Mouse (Mus musculus): ENCODE measurements around the gene Ablim1.
A peak's percentile ranks its signal among the peaks of the same experiment; 100 is the strongest.

Gene Ablim1

DNA sequence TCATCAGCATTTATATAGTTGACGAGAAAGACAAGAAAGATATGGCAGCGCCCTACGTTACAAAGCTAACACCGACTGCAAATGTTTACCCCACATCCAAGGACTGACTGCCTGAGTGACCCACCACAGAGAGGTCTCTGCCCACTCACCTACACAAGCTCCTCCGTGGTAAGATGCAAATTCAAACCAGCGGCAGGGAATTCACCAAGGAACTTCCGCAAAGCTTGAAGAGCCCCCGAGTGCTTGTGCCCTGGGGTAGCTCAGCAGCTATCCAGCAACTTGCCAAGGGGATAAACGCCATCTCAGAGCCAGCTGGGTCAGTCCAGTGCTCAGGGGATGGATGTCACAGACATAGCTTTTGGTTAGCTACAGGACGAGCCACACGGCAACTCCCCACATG lies 95.0 kb downstream of the Ablim1 start:
- no peak for DNase-seq (ENCODE audit: low spot score)

DNA sequence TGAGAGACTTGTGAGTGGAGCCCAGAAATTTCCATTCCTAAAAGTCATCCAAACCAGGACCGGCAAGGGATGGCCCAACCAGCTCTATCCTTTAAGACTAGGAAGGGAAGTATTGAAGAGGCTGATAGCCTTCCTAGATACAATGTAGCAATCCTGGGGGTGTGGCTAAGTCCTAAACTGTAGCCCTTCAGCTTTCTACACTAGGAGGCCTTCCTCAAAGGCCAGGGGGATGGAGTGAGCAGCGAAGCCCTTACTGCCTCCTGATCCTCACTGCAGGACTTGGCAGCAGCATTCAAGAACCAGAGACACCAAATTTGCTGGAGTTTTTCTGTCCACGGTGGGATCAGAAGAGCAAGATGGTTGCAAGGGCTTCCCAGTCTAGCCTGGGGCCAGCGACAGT lies 97.6 kb downstream of the Ablim1 start:
- DNase-seq (ENCODE audit: low spot score) = no peak

DNA sequence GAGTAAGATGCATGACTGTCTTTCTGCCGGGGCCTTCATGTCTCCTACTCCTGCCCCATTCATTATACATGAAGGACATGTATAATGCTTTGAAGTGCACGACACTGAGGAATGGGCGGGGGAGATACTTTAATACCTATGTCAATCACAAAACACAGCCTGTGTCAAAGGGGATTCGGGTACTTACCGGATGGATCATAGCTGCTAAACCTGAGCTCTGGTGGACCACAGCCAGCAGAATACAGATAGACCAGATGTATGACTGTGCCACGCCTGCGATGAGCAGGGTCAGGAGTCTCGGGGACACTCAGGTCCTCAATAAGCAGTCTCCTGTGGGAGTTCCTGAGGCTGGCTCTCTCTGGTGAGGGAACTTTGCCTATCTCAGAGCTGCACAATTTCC lies 99.2 kb downstream of the Ablim1 start:
- DNase-seq (ENCODE audit: low spot score) = no peak

DNA sequence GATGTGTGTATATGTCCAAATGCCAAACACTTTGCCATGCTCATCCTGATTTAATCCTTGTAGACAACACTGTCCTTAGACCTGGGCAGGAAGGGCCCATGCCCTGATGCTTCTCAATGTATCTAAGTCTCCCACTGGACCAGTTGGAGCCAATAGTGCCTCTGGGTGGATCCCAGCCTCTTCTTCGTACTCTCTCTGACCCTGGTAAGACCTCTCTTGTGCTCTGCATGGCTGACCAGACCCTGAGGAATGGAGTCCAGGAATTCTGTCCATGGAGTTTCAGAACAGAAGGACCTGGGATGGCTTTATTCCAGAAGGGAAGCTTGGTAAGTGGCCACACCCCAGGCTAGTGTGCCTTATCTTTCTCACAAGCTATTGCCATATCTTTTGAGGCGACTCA lies 102.3 kb downstream of the Ablim1 start:
- no peak for DNase-seq (ENCODE audit: low spot score)

DNA sequence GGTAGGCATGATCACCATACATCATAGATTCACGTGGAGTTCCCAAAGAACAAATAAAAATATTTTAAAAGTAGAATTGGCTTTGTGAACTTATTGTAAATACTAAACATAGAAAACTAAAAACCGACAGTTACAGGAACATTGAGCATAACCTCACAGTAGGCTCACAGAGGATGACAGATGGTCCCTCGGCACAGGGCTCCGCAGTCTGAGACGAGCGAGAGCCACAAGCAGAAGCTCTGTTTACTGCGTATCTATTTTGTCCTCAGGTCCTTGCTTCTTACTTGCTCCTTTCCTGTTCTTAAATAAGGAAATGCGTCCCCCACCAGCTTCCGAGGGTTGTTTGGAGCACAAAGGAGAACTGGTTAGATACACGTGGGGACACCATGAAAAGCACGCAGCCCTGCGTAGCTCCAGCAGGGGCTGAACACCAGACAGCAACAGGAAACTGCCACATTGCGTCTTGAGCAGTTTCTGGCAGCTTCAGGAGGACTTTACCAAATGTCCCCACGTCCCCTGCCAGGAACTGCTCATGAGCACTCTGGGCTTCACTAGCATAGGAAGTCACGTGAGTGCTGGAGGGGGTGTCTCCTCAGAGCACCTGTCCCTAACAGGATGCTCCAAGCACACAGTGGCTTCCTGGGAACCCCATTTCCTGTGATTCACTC lies 103.1 kb downstream of the Ablim1 start:
- DNase-seq (ENCODE audit: low spot score) = no peak

DNA sequence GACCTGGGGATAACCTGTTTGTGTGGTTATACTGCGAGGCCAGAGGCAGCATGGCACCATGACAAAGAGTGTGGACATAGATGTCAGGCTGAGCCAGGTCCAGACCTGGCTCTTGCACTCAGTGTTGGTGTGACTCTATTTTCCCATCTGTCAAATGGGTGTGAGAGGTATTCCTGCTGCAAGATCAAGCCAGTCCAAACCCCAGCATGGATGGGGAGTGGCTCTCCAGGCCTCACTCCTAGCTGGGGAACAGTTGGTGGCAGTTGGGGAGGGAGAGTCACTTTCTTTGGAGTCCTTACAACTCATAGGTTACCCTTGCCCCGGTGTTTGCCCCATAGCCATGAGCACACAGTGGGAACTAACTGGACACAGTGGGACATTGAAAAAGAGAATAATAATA lies 103.8 kb downstream of the Ablim1 start:
- DNase-seq (ENCODE audit: low spot score) = no peak

DNA sequence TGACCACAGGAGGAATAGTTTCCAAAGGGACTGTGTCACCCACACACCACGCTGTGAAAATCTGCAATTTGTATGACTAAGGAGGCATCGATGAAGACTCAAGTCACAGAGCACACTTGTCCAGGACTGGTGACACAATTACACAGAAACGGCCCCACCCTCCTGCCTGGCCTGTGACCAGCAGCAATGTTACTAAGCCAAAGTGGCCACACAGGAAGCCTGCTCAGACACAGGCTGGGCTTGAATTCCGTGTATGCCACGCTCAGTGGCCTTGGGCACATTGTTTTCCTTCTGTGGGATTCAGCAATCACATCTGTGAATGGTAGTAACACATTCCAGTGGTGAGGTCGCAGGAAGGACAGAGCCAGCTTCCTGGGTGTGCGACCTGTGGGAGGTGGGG lies 110.6 kb downstream of the Ablim1 start:
- no peak for DNase-seq (ENCODE audit: low spot score)

DNA sequence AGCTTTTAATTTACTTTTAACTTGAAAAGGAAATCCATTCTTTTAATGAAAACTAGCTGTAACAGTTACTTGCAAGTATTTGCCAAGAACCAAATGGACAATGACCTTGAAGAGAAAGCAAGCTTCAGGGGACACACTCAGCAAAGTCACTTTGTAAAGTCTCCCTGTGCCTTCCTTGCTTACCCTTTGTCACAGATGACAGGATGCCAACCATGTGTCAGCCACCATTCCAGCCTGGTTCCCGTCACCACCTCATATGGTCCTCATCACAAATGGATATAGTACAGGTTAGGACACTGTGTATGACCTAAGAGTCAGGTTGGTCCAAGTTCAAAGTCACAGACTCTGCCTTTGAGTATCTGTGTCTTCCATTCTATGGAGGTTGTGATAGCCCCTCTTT lies 112.2 kb downstream of the Ablim1 start:
- DNase-seq (ENCODE audit: low spot score) = no peak

DNA sequence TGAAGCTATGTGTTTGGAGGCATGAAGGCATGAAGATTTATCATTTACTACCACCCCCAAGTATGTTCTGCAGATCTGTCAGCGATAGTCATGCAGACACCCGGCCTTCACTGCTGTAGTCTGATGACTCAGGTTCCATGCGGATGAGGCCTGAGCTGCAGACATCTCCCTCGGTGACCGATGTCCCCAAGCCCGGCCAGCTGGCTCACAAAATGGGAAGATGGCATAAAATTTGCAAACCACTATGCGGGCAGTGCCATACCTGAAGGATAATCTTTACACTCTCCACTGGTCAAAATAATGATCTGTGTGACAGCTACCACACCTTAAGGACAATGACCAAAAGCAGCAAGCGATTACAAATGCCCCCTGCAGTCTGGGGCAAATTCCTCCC lies 113.6 kb downstream of the Ablim1 start:
- DNase-seq (ENCODE audit: low spot score) = no peak

DNA sequence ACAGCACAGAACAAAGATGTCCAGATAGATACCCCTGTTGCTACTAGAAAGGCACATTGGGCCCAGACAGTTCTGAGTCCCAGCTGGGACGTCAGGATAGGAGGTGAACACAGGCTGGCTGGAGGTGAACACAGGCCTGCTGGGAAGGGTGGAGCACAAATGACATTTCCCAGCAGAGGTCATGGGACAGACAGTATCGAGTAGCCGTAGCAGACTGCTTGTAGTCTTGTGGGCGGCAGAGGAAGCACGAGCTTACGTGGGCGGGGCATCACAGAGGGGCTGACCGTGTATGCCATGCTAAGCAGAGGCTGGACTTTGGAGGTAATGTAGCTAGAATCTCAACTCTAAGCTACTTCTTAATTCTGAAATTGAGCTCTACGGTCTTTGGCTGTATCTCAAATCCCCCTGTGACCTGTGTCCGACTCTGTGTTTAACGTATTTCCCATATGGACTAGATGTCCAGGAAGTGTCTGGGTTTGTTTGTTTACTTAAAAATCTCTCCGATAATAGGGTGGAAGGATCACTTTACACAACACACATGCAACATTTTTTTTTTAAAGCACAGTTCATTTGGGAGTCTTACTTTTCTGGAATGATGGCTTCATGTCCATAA lies 114.1 kb downstream of the Ablim1 start:
- no peak for DNase-seq (ENCODE audit: low spot score)

DNA sequence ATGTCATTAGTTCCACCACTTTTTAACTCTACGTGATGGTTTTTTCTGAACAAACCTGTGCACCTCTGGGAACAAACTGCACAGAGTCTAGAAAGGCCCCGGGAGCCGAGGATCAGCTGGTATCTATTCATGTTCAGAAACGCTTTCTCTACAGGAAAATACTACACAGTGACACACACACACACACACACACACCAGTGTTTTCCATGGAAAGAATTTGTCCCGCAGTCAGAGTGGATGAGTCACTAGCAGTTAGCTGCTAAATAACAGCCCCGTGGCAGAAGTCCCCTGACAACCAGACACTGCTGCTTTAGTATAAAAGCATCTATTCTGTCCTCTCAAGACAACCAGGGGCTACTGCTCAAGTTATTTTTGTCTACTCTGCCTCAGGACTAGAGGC lies 115.4 kb downstream of the Ablim1 start:
- DNase-seq (ENCODE audit: low spot score) = no peak

DNA sequence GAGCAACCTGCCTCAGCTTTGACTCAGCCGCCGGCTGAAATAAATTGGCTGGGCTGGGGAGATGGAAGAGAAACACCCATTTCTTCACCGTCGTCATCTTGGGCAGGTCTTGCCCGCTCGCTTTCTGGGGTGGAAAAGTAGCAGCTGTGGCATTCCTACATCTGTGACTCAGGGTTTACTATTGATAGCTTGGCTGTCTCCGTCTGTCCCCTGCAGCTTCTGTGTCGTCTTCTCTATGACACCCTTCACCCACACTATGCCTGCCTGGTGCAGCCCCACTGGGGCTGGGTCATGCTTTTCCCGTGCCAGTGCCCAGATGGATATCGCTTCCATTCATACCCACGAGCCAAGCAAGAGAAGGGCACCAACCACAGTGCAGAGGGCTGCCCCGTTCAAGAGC lies 116.2 kb downstream of the Ablim1 start:
- no peak for DNase-seq (ENCODE audit: low spot score)

DNA sequence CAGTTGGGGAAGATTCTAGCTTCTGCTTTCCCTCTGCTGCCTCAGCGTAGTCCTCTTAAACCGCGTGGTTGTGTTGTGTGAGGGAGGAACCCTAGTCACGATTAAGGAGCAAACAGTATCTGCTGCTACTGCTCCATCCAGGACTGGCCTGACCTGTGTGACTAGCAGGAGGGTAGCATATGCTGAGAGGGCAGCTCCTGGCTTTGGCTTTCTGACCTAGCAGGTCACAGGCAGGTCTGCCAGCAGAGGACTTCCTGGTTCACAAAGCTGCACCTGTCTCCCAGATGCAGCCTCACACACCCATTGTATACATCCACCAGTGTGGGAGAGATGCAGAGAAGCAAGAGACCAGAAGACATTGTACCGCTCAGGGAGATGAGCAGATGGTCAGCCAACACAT lies 116.7 kb downstream of the Ablim1 start:
- DNase-seq (ENCODE audit: low spot score) = no peak

DNA sequence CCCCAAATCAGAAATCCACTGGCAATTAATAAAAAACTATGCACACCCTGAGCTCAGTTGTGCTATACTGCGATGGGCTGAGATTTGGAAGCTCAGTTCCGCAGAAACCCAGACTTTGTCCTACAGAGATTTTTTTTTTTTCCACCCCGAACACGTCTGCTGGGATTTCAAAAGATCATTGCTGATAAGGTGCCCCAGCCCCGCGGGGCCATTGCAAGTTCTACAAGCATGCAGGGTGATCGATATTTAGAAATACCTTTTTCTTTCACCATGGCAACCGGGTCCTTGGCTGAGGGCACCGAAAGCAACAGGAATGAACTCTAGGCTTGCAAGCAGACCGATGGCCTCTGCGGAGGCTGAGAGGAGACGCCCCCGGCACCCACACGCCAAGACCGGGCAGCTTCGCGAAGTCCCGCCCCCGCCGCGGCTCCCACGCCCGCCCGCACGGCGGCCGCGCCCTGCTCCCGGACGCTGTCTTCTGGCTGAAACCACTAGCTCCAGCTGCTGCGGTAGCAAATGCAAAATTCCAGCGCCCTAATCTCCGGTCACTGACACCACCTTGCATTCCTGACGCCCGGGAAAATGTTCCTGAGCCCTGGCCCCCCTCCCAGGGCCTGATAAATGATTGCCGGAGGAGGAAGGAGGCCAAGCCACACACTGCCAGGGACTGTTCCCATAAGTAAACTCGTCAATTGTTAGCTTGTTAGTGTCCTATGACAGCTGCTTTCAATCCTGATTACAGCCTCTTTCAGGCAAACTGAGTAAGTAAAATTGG lies 117.5 kb downstream of the Ablim1 start:
- peak; percentile 48 for DNase-seq (ENCODE audit: low spot score)

DNA sequence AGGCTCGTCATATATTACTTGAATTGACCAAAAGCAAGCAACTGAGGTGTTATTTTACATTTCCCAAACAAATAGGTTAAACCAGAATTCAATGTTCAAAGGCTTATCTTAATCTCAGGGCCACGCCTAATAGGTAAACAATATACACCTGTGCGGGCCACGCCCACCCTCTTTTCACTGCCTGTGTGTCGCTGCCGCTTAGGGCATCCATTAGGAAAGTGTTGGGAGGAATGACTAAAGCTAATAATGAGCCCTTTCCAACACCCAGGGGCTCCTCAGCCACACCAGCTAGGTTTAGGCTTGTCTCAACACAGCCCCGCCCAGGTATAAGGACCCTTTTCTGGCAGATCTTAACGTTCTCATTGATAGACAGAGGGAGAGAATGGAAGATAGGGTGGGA lies 118.1 kb downstream of the Ablim1 start:
- no peak for DNase-seq (ENCODE audit: low spot score)

DNA sequence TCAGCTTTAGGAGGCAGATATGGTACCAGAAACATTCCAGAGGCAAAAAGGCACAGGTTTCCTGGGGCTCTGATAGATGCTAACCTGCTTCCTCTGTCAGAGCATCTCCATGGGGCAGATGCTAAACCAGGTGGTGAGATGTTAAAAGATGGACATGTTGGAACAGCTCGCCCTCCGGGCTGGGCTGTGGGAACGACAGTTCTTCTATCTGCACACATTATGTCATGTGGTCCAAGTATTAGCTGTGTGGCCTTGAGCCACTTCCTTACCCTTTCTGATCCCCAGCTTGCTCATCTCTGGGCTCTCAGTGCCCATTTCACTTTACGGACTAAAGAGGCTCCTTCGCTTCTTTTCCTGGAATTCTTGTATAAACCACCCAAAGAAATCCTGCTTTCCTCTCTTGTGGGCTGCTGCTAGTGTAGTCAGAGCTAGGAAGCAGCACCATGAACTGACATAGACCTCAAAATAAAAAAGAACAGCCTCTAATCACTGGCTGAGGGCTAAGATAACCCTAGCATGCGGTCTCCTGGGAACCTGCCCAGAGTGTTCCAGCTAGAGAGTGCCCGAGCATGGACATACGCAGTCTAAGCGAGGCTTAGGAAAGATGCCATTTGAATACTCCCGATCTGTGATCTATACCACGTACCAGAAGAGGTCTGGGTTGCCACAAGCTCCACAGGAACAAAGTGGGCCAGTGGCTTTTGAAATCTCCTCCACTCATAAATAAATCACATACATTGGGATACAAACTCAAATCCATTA lies 119.4 kb downstream of the Ablim1 start:
- DNase-seq (ENCODE audit: low spot score) = no peak

DNA sequence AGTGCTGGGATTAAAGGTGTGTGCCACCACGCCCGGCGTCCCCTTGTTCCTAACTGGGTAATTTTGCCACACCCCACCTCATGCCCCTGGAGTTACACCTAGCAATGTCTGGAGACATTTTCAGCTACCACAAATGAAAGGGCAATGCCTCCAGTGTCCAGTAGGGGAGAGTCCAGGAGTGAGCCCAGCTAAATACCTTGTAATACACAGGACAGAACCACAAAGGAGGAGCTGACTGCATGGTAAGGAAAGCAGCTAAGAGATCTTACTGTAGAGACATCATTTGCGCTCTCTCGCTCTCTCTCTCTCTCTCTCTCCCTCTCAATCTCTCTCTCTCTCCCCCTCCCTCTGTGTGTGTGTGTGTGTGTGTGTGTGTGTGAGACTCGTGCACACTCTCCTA lies 120.8 kb downstream of the Ablim1 start:
- DNase-seq (ENCODE audit: low spot score) = no peak

DNA sequence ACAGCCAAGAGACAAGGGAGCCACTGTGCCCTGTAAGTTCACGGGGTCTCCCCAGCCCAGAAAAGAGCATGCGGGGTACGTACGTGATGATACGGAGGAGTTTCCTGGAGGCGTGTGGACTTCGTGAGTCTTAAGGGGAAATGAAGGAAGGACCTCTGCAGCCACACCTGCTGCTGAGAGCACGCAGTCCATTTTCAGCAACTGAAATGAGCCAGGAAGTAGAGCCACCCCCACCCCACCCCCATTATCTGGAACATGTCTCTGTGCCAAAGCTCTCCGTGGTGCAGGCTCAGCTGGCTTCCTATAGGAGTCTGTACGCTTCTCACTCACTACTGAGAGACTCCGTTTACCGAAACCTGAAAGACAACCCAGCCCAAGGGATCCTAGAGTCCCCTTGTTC lies 121.3 kb downstream of the Ablim1 start:
- DNase-seq (ENCODE audit: low spot score) = no peak

DNA sequence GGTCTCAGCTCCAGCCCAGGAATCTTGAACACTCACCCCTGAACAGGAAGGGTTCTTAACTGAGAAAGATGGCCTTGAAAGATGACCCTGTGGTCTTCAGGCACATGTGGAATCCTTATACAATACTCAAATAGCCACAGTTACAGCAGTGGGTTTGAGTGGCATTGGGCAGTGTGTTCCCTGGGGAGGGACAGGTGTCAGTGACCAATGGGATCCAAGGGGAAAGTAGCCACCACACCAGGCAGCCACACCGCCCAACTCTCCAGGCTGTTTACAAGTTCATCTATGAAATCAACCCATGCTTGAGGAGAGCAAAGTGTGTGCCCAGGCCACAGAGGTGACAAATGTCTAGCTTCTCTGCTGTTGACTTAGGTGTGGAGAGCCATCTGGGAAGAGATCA lies 123.6 kb downstream of the Ablim1 start:
- DNase-seq (ENCODE audit: low spot score) = no peak

DNA sequence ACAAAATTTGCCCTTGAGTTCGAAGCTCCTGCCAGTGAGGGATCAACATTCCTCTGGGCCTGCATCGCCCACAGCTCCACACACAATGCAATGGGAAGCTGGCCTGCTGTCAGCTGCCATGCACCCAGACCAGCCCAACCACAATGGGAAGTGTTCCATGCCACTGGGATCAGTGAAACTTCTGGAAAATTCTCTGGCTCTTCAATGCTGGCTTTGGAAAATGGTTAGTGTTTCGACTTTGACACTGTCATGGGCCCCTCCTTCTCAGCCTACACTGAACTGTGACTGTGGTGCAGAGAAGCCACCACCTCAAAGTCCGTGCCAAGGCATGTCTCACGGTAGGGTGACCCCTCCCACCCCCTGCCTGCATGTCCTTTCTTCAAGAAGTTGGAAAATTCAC lies 125.3 kb downstream of the Ablim1 start:
- DNase-seq (ENCODE audit: low spot score) = no peak

DNA sequence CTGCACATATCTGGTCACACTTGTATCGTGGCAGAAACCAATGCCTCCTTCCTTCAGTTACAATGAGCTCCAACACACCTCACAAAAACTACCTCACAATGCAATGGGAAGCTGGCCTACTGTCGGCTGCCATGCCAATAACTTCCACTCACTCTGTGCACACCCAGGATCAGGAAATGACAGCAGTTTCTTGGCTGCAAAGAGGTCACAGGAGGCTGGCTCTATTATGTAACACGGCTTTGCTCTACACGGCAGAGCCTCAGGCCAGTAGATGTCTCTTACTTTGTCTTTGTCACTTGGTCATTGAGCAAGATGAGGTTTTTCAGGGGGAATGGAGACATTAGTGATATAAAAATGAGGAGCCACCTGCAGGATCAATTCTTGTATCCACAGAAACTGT lies 126.2 kb downstream of the Ablim1 start:
- no peak for DNase-seq (ENCODE audit: low spot score)

DNA sequence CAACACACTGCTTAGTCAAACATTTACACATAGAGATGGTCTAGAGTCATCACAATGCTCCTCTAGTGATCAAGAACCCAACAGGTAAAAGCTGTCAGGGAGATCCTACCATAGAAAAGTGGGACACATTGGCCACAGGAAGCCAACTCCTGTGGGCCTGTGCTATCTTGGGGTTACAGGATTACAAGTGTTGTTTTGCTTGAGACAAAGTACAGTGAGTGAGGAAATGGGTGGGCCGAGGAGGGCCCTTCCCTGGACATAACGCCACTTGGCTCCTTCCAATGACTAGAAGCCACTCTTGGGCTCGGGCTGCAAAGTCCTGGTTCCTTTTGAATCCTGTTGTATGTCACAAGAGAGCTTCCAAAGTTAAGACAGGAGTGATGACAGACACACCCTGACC lies 129.7 kb downstream of the Ablim1 start:
- DNase-seq (ENCODE audit: low spot score) = no peak
